Mouse (Mus musculus): ENCODE results near the gene Tgif2. TPM values are rescaled to one million over a fixed set of nuclear protein-coding genes. Genes with fewer than 3 reads are reported as not detected.

The Tgif2 gene
- total and polyA plus RNA-seq, 3 experiments: 16.9 to 43.3 TPM; not detected in 1

DNA sequence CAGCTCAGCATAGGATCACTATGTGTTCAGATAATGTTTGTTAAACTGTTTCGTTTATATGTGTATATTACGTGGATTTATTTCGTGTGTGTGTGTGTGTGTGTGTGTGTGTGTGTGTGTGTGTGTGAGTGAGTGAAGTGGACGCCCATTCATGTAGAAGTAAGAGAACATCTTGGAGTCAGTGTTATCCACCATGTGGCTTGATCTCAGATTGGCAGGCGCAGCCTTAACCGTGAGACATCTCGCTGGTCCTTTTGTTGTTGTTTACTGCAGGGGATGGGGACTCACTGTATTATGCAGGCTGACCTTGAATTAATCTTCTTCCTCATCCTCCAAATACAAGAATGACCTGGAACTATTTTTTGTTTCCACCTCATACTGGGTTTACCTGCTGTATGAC lies 29.7 kb downstream of the Tgif2 start:
- Histone ChIP-seq H3K4me3 (ENCODE audit: control insufficient read depth in 1 of 2, insufficient read depth in 1 of 2, low read depth in 2 of 2, low read length in 2 of 2) (no peak overlapping the region), H3K27ac (ENCODE audit: control insufficient read depth, low read depth, low read length) (no peak overlapping the region)

DNA sequence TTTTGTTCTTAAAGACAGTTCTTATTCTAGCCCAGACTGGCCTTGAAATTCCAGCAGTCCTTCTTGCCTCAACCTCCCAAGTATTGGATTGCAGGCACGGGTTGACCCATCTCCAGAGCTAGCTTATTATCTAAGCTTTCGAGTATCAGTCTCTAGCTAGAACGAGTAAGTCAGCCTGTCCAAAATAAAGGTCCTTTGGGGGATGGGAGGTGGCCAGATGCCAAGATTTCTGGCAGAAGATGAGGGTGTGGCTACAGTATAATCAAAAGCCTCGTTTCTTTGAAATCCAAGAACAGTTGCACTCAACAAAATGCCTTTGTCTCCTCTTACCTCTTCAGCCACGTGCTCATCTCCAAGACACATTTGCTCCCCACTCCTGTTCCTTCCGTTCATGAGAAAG lies 30.7 kb downstream of the Tgif2 start:
- no peaks in the 10 kb centered on the region for H3K9me3 ChIP-seq (replicated peaks; ENCODE audit: insufficient read depth, low read length)
- no peak overlapping the region for H3K27ac ChIP-seq (ENCODE audit: control insufficient read depth, low read depth, low read length)
- TF ChIP-seq POLR2AphosphoS2 (IDR thresholded peaks at IDR 0.05; ENCODE audit: low read length) (no peak), ETS1 (IDR thresholded peaks at IDR 0.05; ENCODE audit: low read depth, low read length) (peak; percentile 46; the same call in 1 of the 2 replicates), RCOR1 (IDR thresholded peaks at IDR 0.05; ENCODE audit: low read depth, low read length) (peak; percentile 83), EP300 (IDR thresholded peaks at IDR 0.05; ENCODE audit: low read depth in 1 of 2, low read length in 2 of 2) (0 out of 4 replicates have a peak, but pooled peaks of 1 of the 2 experiments have one; percentile 27)
- H3K36me3 ChIP-seq (ENCODE audit: control insufficient read depth in 1 of 2, insufficient read depth in 2 of 2, low read length in 2 of 2): peaks cover 12 to 24% of the 10 kb centered on the region in 2 experiments
- no peaks in the 10 kb centered on the region for H3K27me3 ChIP-seq (ENCODE audit: control insufficient read depth in 1 of 2, insufficient read depth in 2 of 2, low read length in 2 of 2)
- H3K4me1 ChIP-seq (ENCODE audit: control insufficient read depth in 1 of 2, insufficient read depth in 2 of 2, low read length in 2 of 2): peaks cover 4 to 15% of the 10 kb centered on the region in 2 experiments; a peak in 3 of 4 replicates
- H3K9ac ChIP-seq (ENCODE audit: control insufficient read depth, low read depth, low read length, poor library complexity, severe bottlenecking): no peak overlapping the region
- peaks cover 9% of the 10 kb centered on the region for H3K79me2 ChIP-seq (ENCODE audit: control insufficient read depth, insufficient read depth, low read length, poor library complexity)
- no peak overlapping the region for H3K4me3 ChIP-seq (ENCODE audit: control insufficient read depth in 1 of 2, insufficient read depth in 1 of 2, low read depth in 2 of 2, low read length in 2 of 2)
- peak; percentile 63 for DNase-seq (ENCODE audit: low read depth, low spot score)

More for the DNA sequence above, 29.7 kb downstream of the Tgif2 start:
- no peaks in the 10 kb centered on the region for H3K9me3 ChIP-seq (replicated peaks; ENCODE audit: insufficient read depth, low read length)
- peaks cover 5 to 17% of the 10 kb centered on the region in 2 experiments for H3K4me1 ChIP-seq (ENCODE audit: control insufficient read depth in 1 of 2, insufficient read depth in 2 of 2, low read length in 2 of 2)
- no peak overlapping the region for H3K9ac ChIP-seq (ENCODE audit: control insufficient read depth, low read depth, low read length, poor library complexity, severe bottlenecking)
- no peak for DNase-seq (ENCODE audit: low read depth, low spot score)
- H3K36me3 ChIP-seq (ENCODE audit: control insufficient read depth in 1 of 2, insufficient read depth in 2 of 2, low read length in 2 of 2): peaks cover 19 to 28% of the 10 kb centered on the region in 2 experiments
- no peaks in the 10 kb centered on the region for H3K27me3 ChIP-seq (ENCODE audit: control insufficient read depth in 1 of 2, insufficient read depth in 2 of 2, low read length in 2 of 2)
- TF ChIP-seq GATA1 (IDR thresholded peaks at IDR 0.05; ENCODE audit: low read depth, low read length): no peak
- TF ChIP-seq POLR2A (IDR thresholded peaks at IDR 0.05; ENCODE audit: control insufficient read depth in 1 of 2, insufficient read depth in 1 of 2, low read depth in 1 of 2, low read length in 2 of 2, poor library complexity in 1 of 2): no peak
- no peak for TF ChIP-seq MAZ (IDR thresholded peaks at IDR 0.05; ENCODE audit: low read depth, low read length)
- TF ChIP-seq NRF1 (IDR thresholded peaks at IDR 0.05; ENCODE audit: insufficient read depth, low read depth, low read length, poor library complexity, severe bottlenecking): no peak
- H3K79me2 ChIP-seq (ENCODE audit: control insufficient read depth, insufficient read depth, low read length, poor library complexity): peaks cover 16% of the 10 kb centered on the region

DNA sequence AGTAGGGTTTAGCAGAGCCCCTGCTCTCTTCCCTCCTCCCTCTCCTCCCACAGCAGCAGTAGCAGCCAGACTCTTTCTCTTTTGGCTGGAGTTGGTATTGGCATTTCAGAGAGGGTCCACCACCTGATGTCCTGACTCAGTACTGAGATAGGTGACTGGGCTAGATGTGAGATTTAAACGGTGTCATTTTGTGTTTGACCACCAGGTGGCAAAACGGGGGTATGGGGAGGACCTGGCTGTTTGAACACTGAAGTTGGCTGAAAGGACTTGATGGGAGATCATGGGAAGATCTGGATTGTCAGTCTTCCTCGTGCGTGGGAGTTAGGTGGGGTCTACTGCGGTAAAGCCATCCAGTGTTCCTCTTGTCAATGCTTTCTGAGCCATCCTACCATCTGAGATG lies 33.8 kb downstream of the Tgif2 start:
- DNase-seq (ENCODE audit: low read depth, low spot score): peak; percentile 65
- H3K4me1 ChIP-seq (ENCODE audit: control insufficient read depth in 1 of 2, insufficient read depth in 2 of 2, low read length in 2 of 2): peaks cover 4 to 11% of the 10 kb centered on the region in 2 experiments; a peak in 3 of 4 replicates
- no peaks in the 10 kb centered on the region for H3K9me3 ChIP-seq (replicated peaks; ENCODE audit: insufficient read depth, low read length)

More for the DNA sequence above, 33.8 kb downstream of the Tgif2 start:
- Histone ChIP-seq H3K27me3 (ENCODE audit: control insufficient read depth in 1 of 2, insufficient read depth in 2 of 2, low read length in 2 of 2) (no peaks in the 10 kb centered on the region), H3K4me3 (ENCODE audit: control insufficient read depth in 1 of 2, insufficient read depth in 1 of 2, low read depth in 2 of 2, low read length in 2 of 2) (no peak overlapping the region), H3K27ac (ENCODE audit: control insufficient read depth, low read depth, low read length) (no peak overlapping the region), H3K36me3 (ENCODE audit: control insufficient read depth in 1 of 2, insufficient read depth in 2 of 2, low read length in 2 of 2) (peaks cover 11 to 13% of the 10 kb centered on the region in 2 experiments), H3K79me2 (ENCODE audit: control insufficient read depth, insufficient read depth, low read length, poor library complexity) (peaks cover 3% of the 10 kb centered on the region; the same call in 1 of the 2 replicates), H3K9ac (ENCODE audit: control insufficient read depth, low read depth, low read length, poor library complexity, severe bottlenecking) (no peak overlapping the region)
- TF ChIP-seq TBP (IDR thresholded peaks at IDR 0.05; ENCODE audit: low read depth, low read length) (no peak), ZC3H11A (IDR thresholded peaks at IDR 0.05; ENCODE audit: low read depth, low read length) (peak; percentile 42; the same call in 1 of the 2 replicates), CTCF (IDR thresholded peaks at IDR 0.05 in 2 of 3, conservative IDR thresholded peaks at IDR 0.05 in 1 of 3; ENCODE audit: control insufficient read depth in 1 of 3, insufficient read depth in 1 of 3, low read depth in 2 of 3, low read length in 3 of 3, poor library complexity in 1 of 3, severe bottlenecking in 1 of 3) (peak; percentile 59 to 74 (median 66)), MYC (IDR thresholded peaks at IDR 0.05; ENCODE audit: low read depth, low read length) (no peak), SMC3 (IDR thresholded peaks at IDR 0.05; ENCODE audit: low read depth, low read length) (peak; percentile 74), RAD21 (IDR thresholded peaks at IDR 0.05; ENCODE audit: low read depth, low read length) (peak; percentile 50), MAX (IDR thresholded peaks at IDR 0.05; ENCODE audit: low read length) (no peak)
